Mouse (Mus musculus) cerebellum, adult 9-11 months (tissue): ENCODE data around the gene Camta2.

Experiments
- DNase-seq: peaks from one replicate; pipeline ENCODE4 v3.0.0; 2022

Gene Camta2

GRCm38 (mm10) chr11:70687601-70688199 lies at the start of gene Camta2:
TSS of gene Camta2 (minus strand) at chr11:70688105.
- DNase-seq: peak; percentile 89

- DNase-seq: no peak
Measured at GRCm38 (mm10) chr11:70733256-70733655, 45.4 kb upstream of the Camta2 start.

DNA sequence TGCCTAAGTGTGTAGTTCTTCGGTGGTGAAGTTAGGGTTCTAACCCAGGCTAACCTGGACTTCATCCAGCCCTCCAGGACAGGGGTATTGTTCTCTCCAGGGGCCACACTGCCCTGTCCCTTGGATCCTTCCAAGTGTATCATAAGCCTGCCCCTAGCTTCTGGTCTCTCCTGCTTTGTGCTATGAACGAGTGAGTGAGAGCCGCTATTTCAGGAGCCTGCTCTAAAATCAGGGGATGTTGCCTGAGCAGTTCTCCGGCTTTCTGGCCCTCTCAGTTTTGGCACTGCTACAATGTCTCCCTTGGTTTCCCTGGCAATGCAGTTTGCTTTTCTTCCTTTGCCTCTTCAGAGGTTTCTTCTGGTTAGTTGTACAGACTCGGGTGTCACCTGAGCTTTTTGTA lies 43.3 kb upstream of the Camta2 start:
- DNase-seq: peak; percentile 35

- no peak for DNase-seq
Measured at GRCm38 (mm10) chr11:70730427-70731038, 42.6 kb upstream of the Camta2 start.

DNA sequence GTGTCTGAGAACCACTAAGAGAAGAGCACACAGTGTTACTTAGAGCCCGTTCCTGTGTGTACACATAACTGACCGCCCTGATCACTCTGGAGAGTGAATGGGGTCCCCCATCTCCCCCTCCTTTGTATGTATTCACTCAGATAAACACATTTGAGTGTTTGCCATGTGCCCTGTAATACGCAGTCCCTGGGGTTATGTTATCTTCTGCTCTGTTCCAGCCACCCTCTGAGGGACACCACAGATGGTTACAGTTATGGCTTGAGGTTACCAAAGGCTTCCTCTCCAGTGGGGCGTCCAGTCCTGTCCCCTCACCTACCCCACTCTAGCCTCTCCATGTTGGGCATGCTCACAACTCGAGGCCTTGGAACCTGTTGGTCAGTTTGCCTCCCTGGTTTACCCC lies 39.5 kb upstream of the Camta2 start:
- DNase-seq: no peak

GRCm38 (mm10) chr11:70726585-70726984 lies 38.7 kb upstream of the Camta2 start:
- no peak for DNase-seq

DNA sequence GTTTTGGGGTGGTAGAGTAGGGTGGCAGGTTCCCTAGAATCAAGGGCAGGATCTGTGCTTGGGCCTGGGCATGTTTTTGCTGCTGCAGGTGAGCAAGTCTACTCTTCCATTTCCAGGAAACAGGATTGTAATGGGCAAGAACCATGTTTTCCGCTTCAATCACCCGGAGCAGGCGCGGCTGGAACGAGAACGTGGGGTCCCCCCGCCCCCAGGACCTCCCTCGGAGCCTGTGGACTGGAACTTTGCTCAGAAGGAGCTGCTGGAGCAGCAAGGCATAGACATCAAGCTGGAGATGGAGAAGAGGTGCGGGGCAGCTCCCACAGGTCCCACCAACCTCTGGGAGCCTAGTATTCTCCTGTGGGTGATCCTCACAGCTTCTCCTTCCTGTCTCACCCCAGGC lies 36.8 kb upstream of the Camta2 start:
- no peak for DNase-seq

GRCm38 (mm10) chr11:70721072-70721471 lies 33.2 kb upstream of the Camta2 start:
- DNase-seq: no peak

DNA sequence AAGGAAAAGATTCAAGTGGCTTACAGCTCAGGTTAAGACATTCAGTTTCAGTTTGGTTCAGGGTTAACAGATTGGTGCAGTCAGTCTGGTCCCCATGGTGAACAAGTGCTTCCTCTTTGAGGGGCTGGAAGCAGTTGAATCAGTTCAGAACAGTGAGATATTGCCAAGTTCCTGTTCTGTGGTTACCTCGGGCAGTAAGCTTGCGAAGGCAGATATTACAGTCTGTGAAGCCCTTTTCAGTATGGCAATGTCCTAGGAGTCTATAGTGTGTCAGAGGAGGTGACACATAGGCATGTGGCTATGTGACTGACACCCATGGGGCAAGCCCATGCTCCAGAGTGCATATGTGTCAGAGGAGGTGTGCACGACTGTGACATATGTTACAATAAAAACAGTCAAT lies 32.7 kb upstream of the Camta2 start:
- DNase-seq: no peak

- DNase-seq: no peak
Measured at GRCm38 (mm10) chr11:70718481-70718880, 30.6 kb upstream of the Camta2 start.

GRCm38 (mm10) chr11:70715832-70716231 lies 27.9 kb upstream of the Camta2 start:
- no peak for DNase-seq

DNA sequence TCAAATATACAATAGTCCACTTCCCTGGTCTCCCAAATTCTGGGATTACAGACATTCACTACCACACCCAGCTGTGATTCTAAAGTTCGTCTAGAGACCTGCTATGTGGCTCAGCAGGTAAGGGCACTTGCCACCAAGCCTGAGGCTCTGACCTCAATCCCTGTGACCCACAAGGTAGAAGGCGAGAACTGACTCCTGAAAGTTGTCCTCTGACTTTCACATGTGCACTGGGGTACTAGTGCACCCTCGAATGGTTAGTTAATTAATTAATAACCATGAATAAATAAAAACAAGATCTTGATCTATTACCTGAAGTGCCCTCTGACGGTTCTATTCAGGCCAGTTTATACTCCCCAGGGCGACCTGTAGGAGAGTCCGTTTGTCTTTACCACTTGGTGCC lies 25.3 kb upstream of the Camta2 start:
- DNase-seq: no peak

- DNase-seq: no peak
Measured at GRCm38 (mm10) chr11:70711026-70711425, 23.1 kb upstream of the Camta2 start.

- no peak for DNase-seq
Measured at GRCm38 (mm10) chr11:70706127-70706526, 18.2 kb upstream of the Camta2 start.

- DNase-seq: no peak
Measured at GRCm38 (mm10) chr11:70702781-70703180, 14.9 kb upstream of the Camta2 start.

GRCm38 (mm10) chr11:70701984-70702733 lies 14.3 kb upstream of the Camta2 start:
- no peak for DNase-seq

- peak; percentile 56 for DNase-seq
Measured at GRCm38 (mm10) chr11:70701221-70701955, 13.5 kb upstream of the Camta2 start.

- peak; percentile 85 for DNase-seq
Measured at GRCm38 (mm10) chr11:70700613-70701012, 12.7 kb upstream of the Camta2 start.

DNA sequence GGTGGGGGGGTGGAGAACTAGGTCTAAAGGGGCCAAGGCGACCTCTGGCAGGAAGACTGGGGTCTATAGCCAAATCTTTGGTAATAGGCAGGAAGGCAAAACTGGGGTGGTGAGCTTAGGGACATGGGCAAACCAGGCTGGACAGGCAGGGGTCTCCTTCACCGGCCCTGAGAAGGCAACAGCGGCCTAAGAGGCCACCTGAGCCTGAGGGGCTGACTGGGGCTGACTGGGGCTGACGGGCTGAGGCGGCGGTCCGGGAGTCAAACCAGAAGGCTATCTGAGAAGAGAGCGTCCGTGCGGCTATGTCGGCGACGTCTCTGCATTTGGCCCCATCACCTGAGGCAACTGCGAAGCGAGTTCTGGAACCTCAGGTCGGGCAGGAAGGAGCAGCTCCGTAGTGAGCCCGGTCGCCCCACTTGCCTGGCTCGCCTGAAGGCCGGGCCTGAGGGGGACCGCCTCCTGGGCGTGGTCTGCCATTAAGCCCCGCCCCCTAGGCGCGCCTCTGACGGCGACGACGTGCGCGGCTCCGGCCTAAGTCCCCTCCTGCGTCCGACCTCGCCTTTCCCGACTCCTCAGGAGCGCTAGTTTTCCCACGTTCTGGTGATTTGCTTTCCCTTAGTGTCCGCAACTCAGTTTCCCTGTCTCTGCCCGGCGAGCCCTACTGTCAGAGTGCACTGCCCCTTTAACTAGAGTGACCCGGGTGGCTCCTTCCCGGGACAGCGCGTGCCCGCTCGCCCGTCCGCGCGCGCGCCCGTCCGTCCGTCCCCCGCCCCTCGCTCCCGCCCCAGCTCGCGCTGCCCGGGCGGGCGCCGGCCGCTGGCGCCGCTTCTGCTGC lies 12.0 kb upstream of the Camta2 start, which contains the start of the genes Inca1 and Kif1c:
Gene Inca1 (minus strand): TSS at position 434 of the 835 bp plus-strand sequence.
Gene Kif1c (plus strand): TSS at position 827 of the 835 bp plus-strand sequence.
- DNase-seq: peak; percentile 95

DNA sequence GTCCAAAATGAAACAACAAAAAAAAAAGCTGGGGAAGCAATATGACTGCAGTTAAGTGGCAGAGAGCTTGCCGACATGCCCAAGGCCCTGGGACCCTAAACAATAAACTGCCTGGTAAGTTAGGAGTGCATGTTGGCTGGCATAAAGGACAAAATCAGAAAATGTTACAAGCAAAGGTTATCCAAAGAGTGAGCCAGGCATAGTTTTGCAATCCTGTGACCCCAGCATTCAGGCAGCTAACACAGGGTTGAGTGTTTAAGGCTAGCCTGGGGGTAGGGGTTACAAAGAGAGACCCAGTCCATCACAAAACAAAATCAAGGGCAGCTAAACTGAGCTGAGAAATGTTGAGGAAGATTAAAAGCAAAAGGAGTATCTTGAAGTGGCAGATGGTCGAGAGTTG lies 11.1 kb upstream of the Camta2 start:
- DNase-seq: no peak

DNA sequence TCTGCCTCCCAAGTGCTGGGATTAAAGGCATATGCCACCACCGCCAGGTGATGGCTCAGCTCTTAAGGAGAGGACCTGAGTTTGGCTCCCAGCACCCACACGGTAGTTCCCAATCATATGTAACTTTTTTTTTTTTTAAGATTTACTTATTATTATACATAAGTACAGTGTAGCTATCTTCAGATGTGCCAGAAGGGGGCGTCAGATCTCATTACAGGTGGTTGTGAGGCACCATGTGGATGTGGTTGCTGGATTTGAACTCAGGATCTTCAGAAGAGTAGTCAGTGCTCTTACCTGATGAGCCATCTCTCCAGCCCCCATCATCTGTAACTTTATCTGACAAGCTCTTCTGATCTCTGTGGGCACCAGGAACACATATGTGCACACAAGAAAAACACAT lies 9.5 kb upstream of the Camta2 start:
- no peak for DNase-seq

- no peak for DNase-seq
Measured at GRCm38 (mm10) chr11:70693504-70693903, 5.6 kb upstream of the Camta2 start.
